Mouse (Mus musculus) testis, adult 2 months (tissue): ENCODE results near the gene Serpina3j. TPM values are rescaled to one million over a fixed set of nuclear protein-coding genes. Genes with fewer than 3 reads are reported as not detected.
"Not testable (repeated sequence)": the region's sequence is repeated elsewhere in the genome, so short reads cannot be mapped to it uniquely, and the experiment has no call there.

Experiments used
- H3K27ac ChIP-seq: fragments of 200-500 bp; 2 replicates; pipeline ENCODE4 v1.5.1; 2012; ENCODE audit warnings: low read depth, low read length; ENCODE audit not compliant: control insufficient read depth, insufficient read depth
- H3K27me3 ChIP-seq: fragments of 200-500 bp; 2 replicates; pipeline ENCODE4 v1.6.1; 2012; ENCODE audit warnings: mild to moderate bottlenecking, low read length, moderate library complexity; ENCODE audit not compliant: control insufficient read depth, insufficient read depth
- H3K36me3 ChIP-seq: fragments of 200-500 bp; 2 replicates; pipeline ENCODE4 v1.6.1; 2012; ENCODE audit warnings: mild to moderate bottlenecking, low read length; ENCODE audit not compliant: control insufficient read depth, insufficient read depth
- H3K4me1 ChIP-seq: fragments of 200-500 bp; 2 replicates; pipeline ENCODE4 v1.6.1; 2012; ENCODE audit warnings: low read length; ENCODE audit not compliant: control insufficient read depth, insufficient read depth
- H3K4me3 ChIP-seq: fragments of 200-500 bp; 2 replicates; pipeline ENCODE4 v1.5.1; 2012; ENCODE audit warnings: low read depth, mild to moderate bottlenecking, low read length, moderate library complexity, mixed read lengths; ENCODE audit not compliant: control insufficient read depth
- CTCF ChIP-seq: fragments of 200-500 bp; IDR thresholded peaks from 2 replicates; pipeline ENCODE4 v1.5.1; 2012; ENCODE audit warnings: low read depth, mild to moderate bottlenecking, inconsistent platforms, low read length, moderate library complexity; ENCODE audit not compliant: control insufficient read depth, insufficient read depth, insufficient replicate concordance
- POLR2A ChIP-seq: fragments of 200-500 bp; IDR thresholded peaks from 2 replicates; pipeline ENCODE4 v1.6.1; 2012; ENCODE audit warnings: low read depth, mild to moderate bottlenecking, inconsistent platforms, low read length, moderate library complexity; ENCODE audit not compliant: control insufficient read depth
- polyA plus RNA-seq: library from polyadenylated mRNA; depleted of rRNA; stranded (reverse); fragments of >200 nt; gene quantifications from 2 replicates; pipeline ENCODE4 v1.2.3, GENCODE M21; 2012

Gene Serpina3j
- polyA plus RNA-seq, 1 experiment = not detected

DNA sequence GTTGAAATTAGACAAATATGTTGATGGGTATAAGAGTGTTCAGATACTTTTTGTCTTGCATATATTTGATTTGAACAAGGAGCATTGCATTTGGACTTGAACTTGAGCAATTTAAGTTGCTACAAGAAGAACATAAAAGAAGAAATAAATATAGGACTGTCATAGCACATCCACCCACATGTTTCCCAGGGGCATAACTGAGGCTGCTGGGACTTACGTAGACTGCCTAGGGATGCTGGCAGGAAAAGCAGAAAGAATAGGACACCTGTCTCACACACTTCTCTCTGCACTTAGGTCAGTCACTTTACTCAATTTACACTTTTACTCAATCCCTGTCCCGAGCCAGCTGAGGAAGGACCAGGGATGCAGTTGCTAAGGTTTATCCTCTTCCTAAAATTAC, 20.4 kb upstream of the Serpina3j start:
- TF ChIP-seq CTCF (no peak), POLR2A (no peak)
- Histone ChIP-seq H3K36me3 (no peaks in the 10 kb centered on the region), H3K27me3 (no peaks in the 10 kb centered on the region), H3K4me3 (no peak overlapping the region), H3K4me1 (no peaks in the 10 kb centered on the region), H3K27ac (no peak overlapping the region)

DNA sequence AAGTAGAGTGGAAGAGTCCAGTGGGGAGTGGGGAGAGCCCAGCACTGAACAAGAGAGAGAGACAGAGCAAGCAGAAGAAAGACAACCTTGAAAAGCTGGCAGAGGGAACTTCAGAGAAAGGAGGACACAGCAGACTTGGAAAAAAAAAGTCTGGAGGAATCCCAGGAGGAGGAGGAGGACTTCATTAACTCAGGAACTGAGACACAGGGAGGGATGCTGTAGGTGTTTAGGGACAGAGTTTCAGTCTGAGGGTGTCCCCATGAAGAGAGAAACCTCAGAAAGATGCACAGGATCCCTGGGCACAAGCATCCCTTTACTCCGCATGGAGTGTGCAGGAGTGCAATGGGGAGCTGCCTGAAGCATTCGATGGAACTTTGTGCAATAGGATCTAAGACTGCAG, 16.3 kb upstream of the Serpina3j start:
- no peak for TF ChIP-seq CTCF
- no peak for TF ChIP-seq POLR2A
- H3K27ac ChIP-seq = no peak overlapping the region
- H3K36me3 ChIP-seq = no peaks in the 10 kb centered on the region
- H3K4me3 ChIP-seq = no peak overlapping the region
- H3K27me3 ChIP-seq = no peaks in the 10 kb centered on the region
- no peaks in the 10 kb centered on the region for H3K4me1 ChIP-seq

DNA sequence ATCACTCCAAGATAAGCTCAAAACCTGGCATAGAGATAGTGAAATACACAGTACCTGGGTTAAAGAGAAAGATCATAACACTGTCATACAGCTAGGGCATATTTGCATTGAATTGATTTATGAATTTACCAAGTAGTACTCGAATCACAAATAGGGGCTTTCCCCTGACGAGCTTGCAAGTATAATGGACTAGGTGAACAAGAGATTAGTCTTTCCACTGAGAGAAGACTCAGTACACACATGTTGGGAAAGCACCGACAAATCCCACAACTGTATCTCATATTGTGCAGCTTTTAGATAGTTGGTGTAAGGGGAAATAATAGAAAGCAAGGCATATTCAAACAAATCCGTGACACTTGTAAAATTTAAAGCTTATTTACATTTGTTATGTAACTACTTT, 8.4 kb upstream of the Serpina3j start:
- Histone ChIP-seq H3K4me3 (no peak overlapping the region), H3K27me3 (no peaks in the 10 kb centered on the region), H3K27ac (no peak overlapping the region), H3K36me3 (no peaks in the 10 kb centered on the region), H3K4me1 (no peaks in the 10 kb centered on the region)
- TF ChIP-seq CTCF (no peak), POLR2A (no peak)

DNA sequence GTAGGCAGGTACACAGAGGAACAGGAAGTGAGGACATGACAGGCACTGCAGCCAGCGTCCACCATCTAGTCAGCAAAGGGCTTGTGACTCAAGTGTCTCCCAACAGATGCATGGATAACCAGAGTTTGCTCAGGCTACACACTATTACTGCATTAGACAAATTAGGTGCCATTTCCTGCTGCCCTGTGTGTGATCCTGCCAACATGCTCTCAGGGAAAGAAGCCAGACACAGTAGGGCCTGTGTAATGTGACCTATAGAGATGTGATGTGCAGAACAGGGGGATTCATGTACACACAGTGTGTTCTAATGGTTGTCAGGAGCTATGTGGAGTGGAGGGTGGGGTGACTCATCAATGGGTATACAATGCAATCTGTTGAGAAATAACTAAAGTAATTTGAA, 8.1 kb downstream of the Serpina3j start:
- no peak for TF ChIP-seq POLR2A
- TF ChIP-seq CTCF = no peak

DNA sequence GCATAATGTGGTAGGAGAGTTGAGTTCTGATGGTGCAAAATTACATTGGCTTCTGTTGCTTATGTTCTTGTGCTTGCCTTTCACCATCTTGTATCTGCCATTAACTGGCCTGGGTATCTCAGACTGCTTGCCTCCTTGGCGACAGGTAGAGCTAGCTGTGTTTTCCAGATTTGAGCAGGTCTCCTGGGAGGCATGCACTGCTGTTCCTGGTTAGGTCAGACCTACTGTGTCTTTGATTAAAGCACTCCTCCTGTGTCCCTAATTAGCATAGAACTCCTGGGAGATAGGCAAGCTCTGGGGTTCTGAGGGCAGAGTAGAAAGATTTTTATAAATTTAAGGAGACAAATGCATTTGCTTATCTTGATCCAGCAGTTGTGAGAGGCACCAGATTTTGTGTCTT, 17.3 kb downstream of the Serpina3j start:
- H3K27ac ChIP-seq = no peak overlapping the region
- no peak overlapping the region for H3K4me3 ChIP-seq
- TF ChIP-seq POLR2A (no peak), CTCF (no peak)
- no peaks in the 10 kb centered on the region for H3K36me3 ChIP-seq
- H3K27me3 ChIP-seq = no peaks in the 10 kb centered on the region
- H3K4me1 ChIP-seq = no peaks in the 10 kb centered on the region

More for the DNA sequence above, 8.1 kb downstream of the Serpina3j start:
- H3K4me1 ChIP-seq = no peaks in the 10 kb centered on the region
- H3K36me3 ChIP-seq = no peaks in the 10 kb centered on the region
- H3K4me3 ChIP-seq = no peak overlapping the region
- no peak overlapping the region for H3K27ac ChIP-seq
- no peaks in the 10 kb centered on the region for H3K27me3 ChIP-seq

DNA sequence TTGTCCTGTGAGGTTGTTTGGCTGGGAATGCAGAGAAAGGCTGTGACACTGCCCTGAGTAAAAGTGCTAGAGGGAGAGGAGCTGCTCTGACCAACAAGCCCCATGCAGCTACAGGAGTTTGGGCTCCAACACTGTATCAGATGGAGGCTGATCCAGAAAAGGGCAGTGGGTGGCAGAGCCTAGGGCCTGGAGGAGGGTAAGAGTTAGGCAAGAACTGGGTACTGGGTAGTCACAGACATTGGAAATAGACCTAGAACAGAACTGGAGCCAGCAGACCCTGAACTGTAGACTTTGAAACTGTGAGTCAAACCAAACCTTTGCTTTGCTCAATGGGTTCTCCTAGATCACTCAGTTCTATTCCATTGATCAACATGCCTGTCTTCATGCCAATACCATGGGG, 22.5 kb downstream of the Serpina3j start:
- not testable (repeated sequence) for H3K27ac ChIP-seq, H3K36me3 ChIP-seq, H3K4me1 ChIP-seq, H3K4me3 ChIP-seq, H3K27me3 ChIP-seq

DNA sequence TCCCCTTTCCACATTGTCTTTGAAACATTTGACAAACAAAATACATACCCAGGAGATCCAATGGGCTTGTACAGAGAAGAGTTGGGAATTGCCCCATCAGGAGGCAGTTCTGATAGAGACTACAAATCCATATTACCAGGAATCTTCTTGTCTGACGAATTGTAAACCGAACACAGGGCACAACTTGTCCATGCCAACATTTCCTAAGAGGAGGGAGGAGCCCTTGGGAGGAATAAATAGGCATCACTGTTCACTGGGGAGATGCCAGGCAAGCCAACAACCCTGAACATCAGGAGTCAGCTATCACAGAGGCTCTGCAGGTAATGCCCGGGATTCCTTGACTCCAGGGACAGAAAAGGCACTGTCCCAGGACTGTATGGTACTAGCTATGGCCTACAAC, 23.9 kb downstream of the Serpina3j start, which contains the start of the genes Serpina3k and Serpina3m:
Gene Serpina3k (plus strand): TSS at position 261 of the 400 bp plus-strand sequence.
Gene Serpina3m (plus strand): TSS at position 261 of the 400 bp plus-strand sequence.
- H3K27ac ChIP-seq, H3K36me3 ChIP-seq, H3K4me1 ChIP-seq, H3K4me3 ChIP-seq, H3K27me3 ChIP-seq: not testable (repeated sequence)

DNA sequence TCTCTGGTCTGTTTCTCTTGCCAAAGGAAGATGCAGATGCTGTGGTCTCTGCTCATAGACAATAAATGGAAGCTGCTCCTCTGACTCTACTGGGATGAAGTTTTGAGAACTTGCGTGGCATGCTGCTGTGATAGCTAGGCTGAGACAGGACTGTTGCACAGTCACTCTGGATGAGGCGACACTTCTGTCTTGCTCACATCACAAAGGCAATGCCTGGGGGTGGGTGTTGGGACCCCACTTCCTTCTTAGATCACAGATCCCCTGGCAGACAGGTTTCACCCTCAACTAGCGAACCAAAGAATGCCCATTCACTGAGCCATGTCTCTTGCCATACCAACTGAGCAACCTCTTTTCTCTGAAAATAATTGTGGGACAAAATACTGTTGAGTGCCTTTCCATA, 24.4 kb downstream of the Serpina3j start:
- no peaks in the 10 kb centered on the region for H3K27me3 ChIP-seq
- no peaks in the 10 kb centered on the region for H3K36me3 ChIP-seq
- H3K4me1 ChIP-seq = no peaks in the 10 kb centered on the region
- H3K27ac ChIP-seq = no peak overlapping the region
- H3K4me3 ChIP-seq = no peak overlapping the region
- TF ChIP-seq POLR2A (no peak), CTCF (no peak)

DNA sequence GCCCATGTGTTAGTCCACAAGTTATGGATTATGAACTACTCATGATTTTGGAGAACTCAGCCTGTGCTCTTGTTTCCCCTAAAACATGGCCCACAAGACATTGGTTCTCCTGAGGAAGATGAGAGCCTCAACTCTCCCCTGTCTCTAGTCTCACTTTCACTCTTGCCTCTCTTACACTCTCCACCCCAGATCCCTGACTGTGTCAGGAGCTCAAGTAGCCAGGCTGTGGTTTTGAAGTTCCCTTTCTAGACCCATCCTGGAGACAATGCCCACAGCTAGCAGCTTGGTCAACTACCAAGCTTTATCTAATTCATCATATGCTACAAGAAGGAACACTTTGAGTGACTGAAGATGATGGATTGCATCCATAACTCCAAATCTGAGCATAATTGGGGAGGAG, 28.1 kb downstream of the Serpina3j start:
- H3K4me3 ChIP-seq, H3K27me3 ChIP-seq, H3K4me1 ChIP-seq, H3K27ac ChIP-seq, H3K36me3 ChIP-seq: not testable (repeated sequence)
